Mouse (Mus musculus) cerebellum, adult 2 months (tissue): ENCODE measurements around the gene Rpl18.

Experiments
- CTCF ChIP-seq: fragments of 200-500 bp; IDR thresholded peaks from 2 replicates; pipeline ENCODE4 v1.5.1; 2011; ENCODE audit warnings: low read depth, mild to moderate bottlenecking, control low read depth, low read length, moderate library complexity, borderline replicate concordance; ENCODE audit not compliant: insufficient read depth
- POLR2A ChIP-seq: fragments of 200-500 bp; IDR thresholded peaks from 2 replicates; pipeline ENCODE4 v1.6.1; 2011; ENCODE audit warnings: low read length, control low read depth, borderline replicate concordance; ENCODE audit not compliant: insufficient read depth

DNA sequence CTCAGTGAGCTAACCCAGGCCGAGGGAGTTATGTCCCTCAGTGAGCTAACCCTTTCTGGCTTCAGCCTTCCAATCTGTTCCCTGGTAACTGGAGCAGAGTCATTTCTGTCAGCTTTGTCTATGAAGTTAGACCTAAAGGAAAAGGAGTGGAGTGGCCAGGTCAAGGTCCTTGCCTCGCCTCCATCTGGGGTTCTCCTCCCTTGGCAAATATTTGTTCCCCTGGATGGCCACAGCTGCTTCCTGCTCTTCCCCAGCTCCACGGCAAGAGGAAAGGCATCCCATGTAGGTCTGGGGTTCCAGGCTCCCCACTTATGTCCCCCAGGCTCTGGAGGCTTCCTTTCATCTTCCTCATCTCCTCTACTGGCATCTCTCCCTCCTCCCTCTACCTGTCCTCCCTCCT lies 12.4 kb downstream of the Rpl18 start:
- no peak for TF ChIP-seq CTCF
- no peak for TF ChIP-seq POLR2A
